Mouse (Mus musculus): ENCODE measurements around the gene Hormad2.

Hormad2 gene

DNA sequence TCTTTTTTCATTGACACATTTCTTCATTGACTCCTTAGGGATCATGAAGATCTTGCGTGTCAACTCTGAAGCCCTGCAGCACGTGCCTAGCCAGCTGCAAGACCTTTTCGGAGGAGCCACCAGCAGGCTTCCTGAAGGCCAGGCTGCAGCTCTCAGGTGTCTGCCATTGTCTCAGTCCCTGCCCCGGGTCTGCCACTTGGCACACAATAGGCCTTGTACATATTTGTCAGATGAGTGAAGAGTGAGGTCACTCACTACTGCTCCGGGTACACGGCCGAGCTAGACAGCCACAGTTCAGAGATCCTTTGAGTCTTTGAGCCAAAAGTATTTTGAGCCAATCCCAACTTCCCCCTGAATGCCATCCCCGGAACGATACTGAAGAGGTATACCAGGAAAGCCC lies 137.9 kb downstream of the Hormad2 start:
- in situ Hi-C loops (cut with MboI, MseI), result no loop called here

DNA sequence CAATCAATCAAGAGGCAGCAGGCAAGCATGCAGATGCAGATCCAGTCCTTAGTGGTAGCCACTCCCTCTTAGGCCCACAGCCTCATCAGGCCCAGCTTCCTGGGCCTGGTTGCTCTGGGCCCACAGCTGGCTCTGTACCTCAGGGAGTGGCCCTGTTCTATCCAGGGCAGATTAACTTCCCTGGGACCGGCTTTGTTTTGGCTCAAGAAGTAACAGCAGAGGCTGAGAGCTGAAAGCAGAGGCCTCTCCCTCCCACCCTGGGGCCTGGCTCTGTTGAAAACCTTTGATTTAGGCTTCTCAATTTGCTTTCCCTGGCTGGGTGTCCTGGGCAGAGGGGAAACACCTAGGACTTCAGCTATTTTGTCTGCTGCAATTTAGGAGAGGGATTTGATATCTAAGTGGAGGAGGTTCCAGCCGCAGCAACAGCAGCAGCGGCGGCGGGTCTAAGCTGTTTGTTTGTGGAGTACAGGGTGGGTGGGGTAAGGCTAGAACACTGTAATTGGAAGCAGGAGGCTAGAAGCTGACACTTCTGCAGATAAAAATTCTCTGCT lies 138.5 kb downstream of the Hormad2 start:
- in situ Hi-C loops (cut with MboI, MseI), result no loop called here

DNA sequence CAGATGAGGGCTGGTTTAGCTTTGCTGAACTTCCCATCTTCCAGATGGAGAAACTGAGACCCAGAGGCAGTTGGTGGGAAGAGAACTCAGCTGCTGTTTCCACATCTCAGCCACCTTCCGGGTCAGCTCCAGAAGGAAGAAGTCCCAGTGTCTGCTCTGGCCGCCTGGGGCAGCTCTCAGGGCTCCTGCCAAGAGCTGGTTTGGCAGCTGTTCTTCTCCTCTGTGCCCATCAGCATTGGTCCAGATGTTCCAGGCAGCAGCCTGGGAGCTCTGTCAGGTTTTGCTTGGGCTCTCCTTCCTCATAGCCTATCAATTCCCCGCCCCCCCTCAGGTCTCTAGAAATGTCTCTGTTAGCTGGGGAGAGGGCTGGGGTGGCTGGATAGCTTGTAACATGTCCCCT lies 140.2 kb downstream of the Hormad2 start:
- in situ Hi-C loops (cut with MboI, MseI), result no loop called here

DNA sequence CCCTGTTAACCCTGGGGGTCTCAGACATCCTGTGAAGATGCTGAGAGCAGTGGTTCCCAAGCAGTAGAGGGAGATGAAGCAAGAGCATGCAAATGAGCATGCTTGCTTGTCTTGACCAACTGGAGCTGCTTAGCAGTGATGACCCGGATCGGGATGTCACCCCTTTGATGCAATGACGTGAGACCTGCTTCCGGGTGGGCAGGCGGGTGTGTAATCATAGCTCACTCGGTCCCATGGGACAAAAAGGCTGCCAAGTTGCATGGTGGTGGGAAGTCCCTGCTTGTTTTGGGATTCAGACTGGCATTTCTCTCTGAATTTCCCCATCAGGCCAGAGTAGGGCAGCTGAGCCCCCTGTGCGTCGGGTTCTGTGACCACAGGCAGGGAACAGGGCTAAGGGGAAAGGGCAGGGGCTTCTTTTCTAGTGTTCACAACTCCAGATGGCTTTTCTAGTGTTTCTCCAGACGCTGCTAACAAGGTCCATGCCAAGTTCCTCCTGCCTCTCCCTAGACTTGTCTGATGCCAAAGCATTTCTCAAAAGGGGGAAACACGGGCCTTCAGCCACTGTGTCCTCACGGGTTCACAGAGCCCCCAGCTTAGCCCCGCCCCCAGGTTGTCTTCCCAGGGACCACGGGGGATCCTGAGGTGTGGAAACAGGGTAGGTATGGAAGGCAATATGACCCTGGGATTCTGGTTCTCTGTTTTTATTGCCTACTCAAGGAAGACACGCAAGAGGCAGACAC lies 141.0 kb downstream of the Hormad2 start:
- in situ Hi-C loops (cut with MboI, MseI), result no loop called here

DNA sequence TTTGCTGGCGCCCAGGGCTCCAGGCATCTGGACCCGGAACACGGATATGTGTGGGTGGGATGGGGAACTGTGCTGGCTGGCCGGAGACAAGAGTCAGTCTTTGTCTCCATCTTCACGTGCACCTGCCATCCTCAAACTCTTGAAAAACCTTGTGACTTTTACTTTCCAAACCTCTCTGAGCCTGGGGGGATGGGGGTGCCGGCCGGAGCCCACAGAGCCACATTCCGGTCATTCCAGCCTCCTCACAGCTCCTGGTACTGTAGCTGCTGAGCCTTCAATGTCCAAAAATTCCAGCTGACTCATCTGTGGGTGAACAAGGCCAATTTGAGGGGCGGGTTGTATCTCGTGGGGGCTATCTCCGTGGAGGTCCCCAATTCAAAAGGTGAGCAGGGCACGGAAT lies 141.7 kb downstream of the Hormad2 start:
- in situ Hi-C loops (cut with MboI, MseI), result no loop called here

DNA sequence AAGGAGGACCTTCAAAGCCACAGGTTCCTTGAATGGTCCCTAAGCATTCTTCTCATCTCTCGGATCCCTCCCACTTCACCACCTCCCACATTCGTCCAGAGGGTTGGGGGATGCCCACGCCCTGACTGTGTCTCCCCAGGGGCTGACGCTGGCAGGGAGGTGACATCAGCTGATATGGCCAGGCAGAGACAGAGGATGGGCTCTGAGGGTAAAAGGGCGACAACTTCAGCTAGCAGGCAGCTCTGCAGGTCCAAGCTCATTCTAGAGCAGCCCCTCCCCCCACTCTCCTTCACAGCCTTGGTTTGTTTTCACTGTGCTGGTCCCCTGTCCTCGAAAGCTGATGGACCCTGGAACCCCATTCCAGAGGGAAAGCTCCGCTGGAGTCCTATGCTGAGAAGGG lies 142.3 kb downstream of the Hormad2 start:
- in situ Hi-C loops (cut with MboI, MseI), result no loop called here

DNA sequence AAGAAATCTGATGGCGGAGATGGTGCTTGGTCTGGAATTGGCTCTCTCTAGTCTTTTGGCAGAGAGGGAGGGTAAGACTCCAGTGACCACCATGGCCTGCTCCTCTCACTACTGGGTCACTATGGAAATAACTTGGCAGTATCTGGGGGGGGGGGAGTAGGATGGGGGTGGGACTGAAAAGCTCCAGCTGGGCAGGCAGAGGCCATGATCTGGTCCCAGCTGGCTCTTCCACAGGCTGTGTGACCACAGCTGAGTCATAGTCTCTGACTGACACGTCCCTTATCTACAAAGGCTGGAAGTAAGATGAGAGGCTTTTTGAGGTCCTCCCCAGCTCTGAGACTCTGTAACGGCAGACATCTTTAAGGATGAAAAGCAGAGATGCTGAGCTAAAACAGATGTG lies 143.2 kb downstream of the Hormad2 start:
- in situ Hi-C loops (cut with MboI, MseI), result no loop called here

DNA sequence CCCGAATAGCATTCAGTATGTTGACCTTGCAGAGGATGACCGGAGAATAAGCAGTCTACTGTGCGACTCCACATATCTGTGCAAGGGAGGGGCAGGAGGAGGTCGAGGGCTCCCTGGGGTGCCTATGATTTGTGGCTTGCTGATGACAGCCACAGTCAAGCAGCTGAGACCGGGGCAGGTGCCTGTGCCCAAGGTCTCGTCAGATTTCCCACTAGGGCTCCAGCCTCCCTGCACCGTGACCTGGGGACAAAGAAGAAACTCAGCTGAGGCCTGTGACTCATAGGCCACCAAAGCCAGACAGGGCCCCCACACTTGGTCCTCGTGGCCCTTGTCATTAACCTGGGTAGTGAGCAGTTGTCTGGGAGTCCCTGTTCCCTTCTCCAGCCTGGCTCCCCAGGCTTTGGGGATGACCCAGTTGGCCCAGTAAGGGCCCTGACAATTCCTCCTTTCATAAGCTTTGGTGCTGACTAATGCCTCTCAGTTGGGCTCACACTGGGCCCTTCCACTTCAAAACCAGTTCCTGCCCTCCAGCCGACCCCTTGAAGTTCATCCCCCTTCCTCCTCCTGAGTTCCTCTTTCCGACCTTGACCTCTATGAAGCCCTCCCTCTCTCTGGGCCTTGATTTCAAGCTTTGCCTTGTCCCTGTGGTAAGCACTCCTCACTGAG lies 144.2 kb downstream of the Hormad2 start:
- in situ Hi-C loops (cut with MboI, MseI), result no loop called here
